Mouse (Mus musculus) liver, postnatal 0 days (tissue): ENCODE data around the gene Esrrg. TPM values are rescaled to one million over a fixed set of nuclear protein-coding genes. Genes with fewer than 3 reads are reported as not detected.

Experiments used
- ATAC-seq: fragments of 200-750 bp; cut with Nextera tagmentation; 2 replicates; pipeline ENCODE4 v1.8.0; 2017; ENCODE audit warnings: mild to moderate bottlenecking, moderate library complexity
- DNase-seq: peaks from one replicate; pipeline ENCODE4 v3.0.0-alpha.2; 2016
- H3K27ac ChIP-seq: fragments of 300-500 bp; sonication (generic); 2 replicates; pipeline ENCODE4 v1.5.1; 2014; ENCODE audit warnings: antibody characterized with exemption, moderate library complexity, mild to moderate bottlenecking, low read depth
- H3K27me3 ChIP-seq: fragments of 300-500 bp; sonication (generic); 2 replicates; pipeline ENCODE4 v1.6.1; 2014; ENCODE audit warnings: low read length, control low read depth, mixed read lengths; ENCODE audit not compliant: insufficient read depth
- H3K36me3 ChIP-seq: fragments of 300-500 bp; sonication (generic); replicated peaks from 2 replicates; pipeline ENCODE4 v1.6.1; 2014; ENCODE audit warnings: mild to moderate bottlenecking, control low read depth, low read length, moderate library complexity, mixed read lengths; ENCODE audit not compliant: insufficient read depth
- H3K4me1 ChIP-seq: fragments of 300-500 bp; sonication (generic); 2 replicates; pipeline ENCODE4 v1.6.1; 2014; ENCODE audit warnings: antibody characterized with exemption, mild to moderate bottlenecking, control low read depth; ENCODE audit not compliant: insufficient read depth
- H3K4me2 ChIP-seq: fragments of 300-500 bp; sonication (generic); 2 replicates; pipeline ENCODE4 v1.6.1; 2014; ENCODE audit warnings: low read depth, mild to moderate bottlenecking, low read length, moderate library complexity, mixed read lengths
- H3K4me3 ChIP-seq: fragments of 300-500 bp; sonication (generic); 2 replicates; pipeline ENCODE4 v1.5.1; 2014; ENCODE audit warnings: low read depth, low read length
- H3K9ac ChIP-seq: fragments of 300-500 bp; sonication (generic); replicated peaks from 2 replicates; pipeline ENCODE4 v1.6.1; 2014; ENCODE audit warnings: mild to moderate bottlenecking, moderate library complexity
- H3K9me3 ChIP-seq: fragments of 300-500 bp; sonication (generic); 2 replicates; pipeline ENCODE4 v1.6.1; 2016; ENCODE audit warnings: mild to moderate bottlenecking, control low read depth, low read length, mixed read lengths
- CTCF ChIP-seq: sonication (generic); IDR thresholded peaks from 2 replicates; pipeline ENCODE4 v1.5.1; 2016; ENCODE audit warnings: antibody characterized with exemption, low read depth
- EP300 ChIP-seq: IDR thresholded peaks from 2 replicates; pipeline ENCODE4 v1.6.1; 2016; ENCODE audit warnings: antibody characterized with exemption, low read depth, mild to moderate bottlenecking
- WGBS: fragments of 180-500 bp; shearing (Covaris S2); extraction: QIAGEN DNeasy Blood & Tissue Kit; methylation state at CpG from one replicate; pipeline ENCODE4 v1.1.7; 2014; ENCODE audit not compliant: insufficient replicate concordance; 5-methylcytosine and 5-hydroxymethylcytosine counted together
- polyA plus RNA-seq: library from polyadenylated mRNA; unstranded; fragments of >200 nt; fragmentation: Nextera tagmentation; extraction: Ambion mirVana; gene quantifications from 2 replicates; pipeline ENCODE4 v1.2.1, GENCODE M21; 2015

The Esrrg gene
- polyA plus RNA-seq, 1 experiment from 2014 or later: 0.11 TPM

DNA sequence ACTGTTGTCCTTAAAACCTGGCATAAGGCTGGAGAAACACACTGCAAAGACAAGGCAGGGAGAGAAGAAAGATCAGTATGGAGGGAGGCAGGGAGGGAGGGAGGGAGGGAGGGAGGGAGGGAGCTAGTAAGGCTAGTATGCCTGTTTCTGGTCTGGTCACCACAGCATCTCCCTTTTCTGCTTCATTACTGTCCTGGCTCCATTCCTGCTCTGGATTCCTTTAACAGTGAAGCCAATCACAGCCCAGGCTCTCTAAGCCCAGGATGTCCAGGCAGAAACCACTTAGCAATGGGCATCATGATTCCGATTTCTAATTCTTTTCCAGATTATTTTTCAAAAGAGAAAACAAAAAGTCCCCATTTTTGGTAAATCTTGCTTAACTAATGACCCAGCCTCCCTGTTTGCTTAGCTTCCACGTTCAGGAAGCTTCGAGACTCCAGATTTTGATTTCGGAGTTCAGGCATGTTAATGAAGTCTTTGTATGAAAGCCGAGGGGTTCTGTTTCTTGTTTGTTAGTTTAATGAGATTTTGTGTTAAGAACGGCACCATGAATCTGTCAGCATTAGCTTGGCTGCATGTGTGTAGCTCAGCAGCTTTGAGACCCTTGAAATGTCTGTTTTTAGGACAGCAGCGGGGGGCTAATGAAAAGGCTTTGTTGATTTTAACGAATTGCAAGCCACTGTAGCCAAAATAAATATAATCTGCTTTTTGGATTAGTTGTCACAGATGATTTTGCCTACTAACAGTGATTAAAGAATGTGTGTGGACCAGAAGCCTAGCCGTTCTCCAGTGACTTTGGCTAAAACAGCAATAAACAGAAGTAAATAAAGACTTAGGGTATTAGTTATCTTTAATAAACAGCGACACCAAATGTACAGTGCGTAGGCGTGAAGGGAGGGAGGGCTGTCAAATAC is 199.1 kb downstream of the Esrrg start:
- H3K27ac ChIP-seq: no peak overlapping the region
- no peaks in the 10 kb centered on the region for H3K27me3 ChIP-seq
- no peak overlapping the region for H3K4me3 ChIP-seq
- no peak overlapping the region for H3K4me2 ChIP-seq
- DNase-seq (no peak), ATAC-seq (no peak)
- TF ChIP-seq EP300 (no peak), CTCF (no peak)
- no peaks in the 10 kb centered on the region; the same call in 1 of the 2 replicates for H3K4me1 ChIP-seq
- 68% methylated on average over 12 of the region's 12 CpGs for WGBS
- H3K36me3 ChIP-seq: no peaks in the 10 kb centered on the region
- no peak overlapping the region for H3K9ac ChIP-seq
- no peaks in the 10 kb centered on the region for H3K9me3 ChIP-seq

GRCm38 (mm10) chr1:187808391-187808922 is 199.9 kb downstream of the Esrrg start:
- 74% methylated on average over 5 of the region's 5 CpGs for WGBS
- no peak for TF ChIP-seq EP300
- no peak for TF ChIP-seq CTCF

GRCm38 (mm10) chr1:187809546-187809945 is 201.0 kb downstream of the Esrrg start:
- WGBS: 70% methylated on average over 3 of the region's 3 CpGs
- H3K4me1 ChIP-seq: no peaks in the 10 kb centered on the region
- no peak overlapping the region for H3K4me3 ChIP-seq
- ATAC-seq (no peak), DNase-seq (no peak)
- H3K36me3 ChIP-seq: no peaks in the 10 kb centered on the region
- no peaks in the 10 kb centered on the region for H3K27me3 ChIP-seq
- H3K27ac ChIP-seq: no peak overlapping the region
- H3K9me3 ChIP-seq: no peaks in the 10 kb centered on the region
- TF ChIP-seq CTCF (no peak), EP300 (no peak)
- H3K9ac ChIP-seq: no peak overlapping the region
- H3K4me2 ChIP-seq: no peak overlapping the region

More at GRCm38 (mm10) chr1:187808391-187808922, 199.9 kb downstream of the Esrrg start:
- H3K36me3 ChIP-seq: no peaks in the 10 kb centered on the region
- no peak for ATAC-seq
- no peaks in the 10 kb centered on the region; the same call in 1 of the 2 replicates for H3K4me1 ChIP-seq
- no peak overlapping the region for H3K4me3 ChIP-seq
- no peaks in the 10 kb centered on the region for H3K27me3 ChIP-seq
- H3K4me2 ChIP-seq: no peak overlapping the region
- no peak for DNase-seq
- no peaks in the 10 kb centered on the region for H3K9me3 ChIP-seq
- no peak overlapping the region for H3K27ac ChIP-seq
- H3K9ac ChIP-seq: no peak overlapping the region

DNA sequence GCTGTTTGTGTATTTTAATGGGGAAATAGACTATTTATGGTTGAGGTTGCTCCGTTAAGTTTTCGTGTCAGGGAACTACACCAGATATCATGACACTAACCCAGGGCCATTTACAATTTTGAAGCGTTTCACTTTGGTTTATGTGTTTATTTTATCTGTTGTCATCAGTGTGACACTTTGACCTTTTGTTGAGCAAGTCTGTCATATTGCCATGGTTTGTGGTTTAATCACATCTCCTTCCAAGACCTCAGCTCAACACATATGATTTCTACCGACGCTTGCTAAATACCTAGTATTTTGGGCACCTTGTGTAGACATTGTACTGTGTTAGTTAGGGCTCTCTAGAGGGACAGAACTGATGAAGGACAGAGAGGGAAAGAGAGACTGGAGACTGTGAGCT is 210.8 kb downstream of the Esrrg start:
- WGBS: 70% methylated on average over 5 of the region's 5 CpGs
- no peaks in the 10 kb centered on the region for H3K36me3 ChIP-seq
- no peak overlapping the region for H3K27ac ChIP-seq

DNA sequence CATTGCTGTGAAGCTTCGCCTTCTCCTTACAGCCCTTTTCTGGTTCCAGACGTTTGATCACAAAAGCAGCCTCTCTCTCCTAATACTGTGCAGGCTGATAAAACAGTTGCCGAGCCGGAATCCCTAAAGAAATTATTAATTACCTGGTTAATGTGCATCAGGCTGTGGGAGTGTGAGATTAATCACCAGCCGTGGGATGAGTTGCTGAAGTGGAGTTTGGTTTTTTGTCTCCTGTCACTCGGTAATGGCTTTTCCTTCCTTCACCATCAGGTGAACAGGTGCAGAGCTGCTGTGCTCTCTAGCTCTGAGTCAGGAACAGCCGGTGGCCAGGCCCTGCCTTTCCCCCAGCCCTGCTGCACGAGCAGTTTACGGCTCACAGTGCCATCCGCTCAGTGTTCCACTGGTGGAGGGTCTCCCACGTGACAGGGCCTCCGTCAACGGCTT is 212.8 kb downstream of the Esrrg start:
- Histone ChIP-seq H3K4me1 (no peaks in the 10 kb centered on the region), H3K27me3 (no peaks in the 10 kb centered on the region), H3K9ac (no peak overlapping the region), H3K36me3 (no peaks in the 10 kb centered on the region), H3K27ac (no peak overlapping the region), H3K9me3 (no peaks in the 10 kb centered on the region), H3K4me3 (no peak overlapping the region), H3K4me2 (no peak overlapping the region)
- DNase-seq (no peak), ATAC-seq (no peak)
- 73% methylated on average over 13 of the region's 13 CpGs for WGBS
- no peak for TF ChIP-seq EP300
- no peak for TF ChIP-seq CTCF

More for the DNA sequence above, 210.8 kb downstream of the Esrrg start:
- TF ChIP-seq EP300: no peak
- TF ChIP-seq CTCF: no peak
- H3K4me1 ChIP-seq: no peaks in the 10 kb centered on the region
- no peaks in the 10 kb centered on the region for H3K27me3 ChIP-seq
- no peak overlapping the region for H3K4me2 ChIP-seq
- DNase-seq (no peak), ATAC-seq (no peak)
- no peaks in the 10 kb centered on the region for H3K9me3 ChIP-seq
- no peak overlapping the region for H3K9ac ChIP-seq
- H3K4me3 ChIP-seq: no peak overlapping the region

- H3K36me3 ChIP-seq: no peaks in the 10 kb centered on the region
- H3K9me3 ChIP-seq: no peaks in the 10 kb centered on the region
- H3K4me3 ChIP-seq: no peak overlapping the region
- H3K4me2 ChIP-seq: no peak overlapping the region
- no peak overlapping the region for H3K27ac ChIP-seq
- no peaks in the 10 kb centered on the region for H3K27me3 ChIP-seq
- TF ChIP-seq CTCF: no peak
- TF ChIP-seq EP300: no peak
- DNase-seq: no peak
- ATAC-seq: no peak
- WGBS: 68% methylated on average over 5 of the region's 5 CpGs
- H3K9ac ChIP-seq: no peak overlapping the region
- H3K4me1 ChIP-seq: 0 out of 2 replicates have a peak, but pooled peaks cover 2% of the 10 kb centered on the region
Observed at GRCm38 (mm10) chr1:187823351-187823750, 214.8 kb downstream of the Esrrg start.
